Mouse (Mus musculus) CH12.LX (cell line): Measurements from ENCODE around the gene BC016579. TPM values are rescaled to one million over a fixed set of nuclear protein-coding genes. Genes with fewer than 3 reads are reported as not detected.

Source experiments
- DNase-seq: peaks from one replicate; pipeline ENCODE4 v3.0.0-alpha.2; 2013; ENCODE audit errors: extremely low read depth
- H3K27ac ChIP-seq: 2 replicates; pipeline ENCODE4 v1.5.1; 2012; ENCODE audit warnings: low read depth, mild to moderate bottlenecking, control low read depth, moderate library complexity; ENCODE audit not compliant: insufficient read depth
- H3K27me3 ChIP-seq: replicated peaks from 2 replicates; pipeline ENCODE3; 2012; ENCODE audit warnings: inconsistent platforms
- H3K36me3 ChIP-seq, 2 experiments: replicated peaks in 1 of 2; 2 replicates each; pipeline versions ENCODE3 to v1.6.1; 2012; ENCODE audit warnings: inconsistent platforms in 1 of 2, low read length in 1 of 2, mild to moderate bottlenecking in 1 of 2, mixed read lengths in 1 of 2, moderate library complexity in 1 of 2; ENCODE audit not compliant: control insufficient read depth in 1 of 2, insufficient read depth in 1 of 2
- H3K4me1 ChIP-seq, 2 experiments: 2 replicates each; pipeline ENCODE4 v1.6.1; 2012; ENCODE audit warnings: inconsistent platforms in 1 of 2, moderate library complexity in 1 of 2; ENCODE audit not compliant: insufficient read depth in 2 of 2, control insufficient read depth in 1 of 2
- H3K4me2 ChIP-seq: 2 replicates; pipeline ENCODE4 v1.6.1; 2012; ENCODE audit warnings: low read depth, mild to moderate bottlenecking, control low read depth; ENCODE audit not compliant: poor library complexity, insufficient read depth, severe bottlenecking
- H3K4me3 ChIP-seq, 3 experiments: fragments of 150-350 bp in 1 of 3; sonication (generic) in 1 of 3; replicated peaks in 1 of 3; 2 replicates each; pipeline versions ENCODE3 to v1.5.1; 2011 to 2012; ENCODE audit warnings: low read depth in 2 of 3, low read length in 2 of 3, mild to moderate bottlenecking in 2 of 3, moderate library complexity in 2 of 3, control low read depth in 1 of 3, improper control_type of control experiment in 1 of 3, inconsistent platforms in 1 of 3, mixed read lengths in 1 of 3; ENCODE audit not compliant: poor library complexity in 1 of 3
- H3K79me2 ChIP-seq: replicated peaks from 2 replicates; pipeline ENCODE4 v1.6.1; 2012; ENCODE audit warnings: mild to moderate bottlenecking, moderate library complexity; ENCODE audit not compliant: control insufficient read depth, poor library complexity, insufficient read depth, severe bottlenecking; ENCODE audit errors: extremely low read depth
- H3K9ac ChIP-seq: 2 replicates; pipeline ENCODE4 v1.6.1; 2012; ENCODE audit warnings: low read depth, mild to moderate bottlenecking, control low read depth, moderate library complexity; ENCODE audit not compliant: insufficient read depth
- H3K9me3 ChIP-seq: replicated peaks from 2 replicates; pipeline ENCODE3; 2012; ENCODE audit warnings: low read length, inconsistent platforms, mixed read lengths
- CHD1 ChIP-seq: IDR thresholded peaks from 2 replicates; pipeline ENCODE4 v1.6.1; 2012; ENCODE audit warnings: low read depth, low read length, improper control_type of control experiment, inconsistent platforms
- CHD2 ChIP-seq: IDR thresholded peaks from 2 replicates; pipeline ENCODE4 v1.6.1; 2011; ENCODE audit warnings: low read length, improper control_type of control experiment
- CTCF ChIP-seq, 2 experiments: IDR thresholded peaks in 1 of 2; conservative IDR thresholded peaks in 1 of 2; 2 replicates each; pipeline ENCODE4 v1.5.1; 2011 to 2012; ENCODE audit warnings: low read depth in 2 of 2, low read length in 2 of 2, improper control_type of control experiment in 1 of 2, inconsistent platforms in 1 of 2, mild to moderate bottlenecking in 1 of 2, moderate library complexity in 1 of 2
- E2F4 ChIP-seq: IDR thresholded peaks from 2 replicates; pipeline ENCODE4 v1.6.1; 2011; ENCODE audit warnings: low read depth, low read length, improper control_type of control experiment; ENCODE audit not compliant: insufficient replicate concordance
- ELF1 ChIP-seq: IDR thresholded peaks from 2 replicates; pipeline ENCODE4 v1.6.1; 2014; ENCODE audit warnings: low read depth, mild to moderate bottlenecking, inconsistent platforms, low read length, improper control_type of control experiment
- EP300 ChIP-seq: IDR thresholded peaks from 2 replicates; pipeline ENCODE4 v1.6.1; 2011; ENCODE audit warnings: low read length, improper control_type of control experiment
- HCFC1 ChIP-seq: IDR thresholded peaks from 2 replicates; pipeline ENCODE4 v1.6.1; 2012; ENCODE audit warnings: low read depth, mild to moderate bottlenecking, inconsistent platforms, low read length, improper control_type of control experiment
- JUND ChIP-seq: conservative IDR thresholded peaks from 2 replicates; pipeline ENCODE4 v1.6.1; 2011; ENCODE audit warnings: low read depth, low read length, improper control_type of control experiment
- KAT2A ChIP-seq: IDR thresholded peaks from 2 replicates; pipeline ENCODE4 v1.6.1; 2012; ENCODE audit warnings: low read length, improper control_type of control experiment, inconsistent platforms; ENCODE audit not compliant: insufficient replicate concordance
- MAFK ChIP-seq: IDR thresholded peaks from 2 replicates; pipeline ENCODE4 v1.6.1; 2011; ENCODE audit warnings: low read length, improper control_type of control experiment; ENCODE audit not compliant: insufficient replicate concordance
- POLR2AphosphoS2 ChIP-seq: IDR thresholded peaks from 2 replicates; pipeline ENCODE4 v1.6.1; 2011; ENCODE audit warnings: low read depth, low read length, improper control_type of control experiment
- RAD21 ChIP-seq: IDR thresholded peaks from 2 replicates; pipeline ENCODE4 v1.6.1; 2011; ENCODE audit warnings: low read depth, mild to moderate bottlenecking, low read length, improper control_type of control experiment, moderate library complexity
- RCOR1 ChIP-seq: conservative IDR thresholded peaks from 2 replicates; pipeline ENCODE4 v1.6.1; 2012; ENCODE audit warnings: low read depth, mild to moderate bottlenecking, inconsistent platforms, low read length, improper control_type of control experiment
- SIN3A ChIP-seq: IDR thresholded peaks from 2 replicates; pipeline ENCODE4 v1.6.1; 2012; ENCODE audit warnings: low read length, improper control_type of control experiment, inconsistent platforms
- SMC3 ChIP-seq: IDR thresholded peaks from 2 replicates; pipeline ENCODE4 v1.6.1; 2011; ENCODE audit warnings: low read depth, low read length, improper control_type of control experiment
- UBTF ChIP-seq: IDR thresholded peaks from 2 replicates; pipeline ENCODE4 v1.6.1; 2012; ENCODE audit warnings: low read depth, mild to moderate bottlenecking, inconsistent platforms, low read length, improper control_type of control experiment, moderate library complexity
- USF1 ChIP-seq: IDR thresholded peaks from 2 replicates; pipeline ENCODE4 v1.6.1; 2014; ENCODE audit warnings: low read depth, mild to moderate bottlenecking, inconsistent platforms, low read length, improper control_type of control experiment
- USF2 ChIP-seq: conservative IDR thresholded peaks from 2 replicates; pipeline ENCODE4 v1.6.1; 2011; ENCODE audit warnings: low read depth, low read length, improper control_type of control experiment
- ZMIZ1 ChIP-seq: IDR thresholded peaks from 2 replicates; pipeline ENCODE4 v1.6.1; 2012; ENCODE audit warnings: low read depth, mild to moderate bottlenecking, inconsistent platforms, low read length, improper control_type of control experiment
- dilution Hi-C: fragments of 300-500 bp; cut with MboI; formaldehyde crosslinking; loops from 2 replicates; pipeline ENCODE4 v1.14.3; 2020; ENCODE audit warnings: low sequenced_read_pairs; ENCODE audit not compliant: extremely low pct_unique_long_range_greater_than_20kb, extremely low pct_ligation_motif_present
- in situ Hi-C: fragments of 300-500 bp; cut with MboI; formaldehyde crosslinking; loops from 3 replicates; pipeline ENCODE4 v1.14.3; 2019; ENCODE audit warnings: low sequenced_read_pairs, low pct_ligation_motif_present, low pct_unique_long_range_greater_than_20kb, mixed read lengths
- polyA plus RNA-seq: library from polyadenylated mRNA; unstranded; fragments of >175 nt; gene quantifications from 2 replicates; pipeline ENCODE4 v1.2.1, GENCODE M21; 2012; ENCODE audit warnings: low read depth; ENCODE audit not compliant: insufficient read length
- total RNA-seq, 2 experiments: library from RNA; depleted of rRNA; stranded (reverse); fragments of 300-350 nt in 1 of 2; fragments of >200 nt in 1 of 2; gene quantifications; 2 replicates each; pipeline ENCODE4 v1.2.3; 2012 to 2014

The BC016579 gene
- total and polyA plus RNA-seq, 3 experiments, result not detected

DNA sequence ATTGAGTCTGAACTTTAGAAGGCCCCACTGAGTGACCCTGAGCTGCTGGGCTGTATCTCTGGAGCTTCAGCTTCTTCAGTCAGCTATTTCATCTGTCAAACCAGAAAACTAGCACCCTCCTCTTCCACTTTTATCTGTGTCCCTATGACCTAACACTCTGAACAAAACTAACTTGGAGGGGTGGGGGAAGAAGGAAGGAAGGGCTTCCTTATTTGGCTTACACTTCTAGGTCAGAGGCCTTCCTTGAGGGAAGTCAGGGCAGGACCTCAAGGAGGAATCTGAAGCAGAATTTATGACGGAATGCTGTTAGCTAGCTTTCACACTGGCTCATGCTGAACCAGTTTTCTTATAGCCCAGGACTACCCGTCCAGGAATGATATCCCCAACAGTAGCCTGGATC lies 2.4 kb downstream of the BC016579 start:
- Histone ChIP-seq H3K27me3 (no peaks in the 10 kb centered on the region), H3K27ac (no peak overlapping the region), H3K9me3 (no peaks in the 10 kb centered on the region), H3K79me2 (no peaks in the 10 kb centered on the region)
- dilution Hi-C loops, result no loop called here
- TF ChIP-seq UBTF (no peak), RAD21 (no peak)
- TF ChIP-seq, all 38 proteins: peak for 0
- Histone ChIP-seq H3K4me2 (no peak overlapping the region), H3K9ac (no peak overlapping the region), H3K36me3 (no peaks in the 10 kb centered on the region), H3K4me3 (no peak overlapping the region), H3K4me1 (peaks cover 6 to 21% of the 10 kb centered on the region in 2 experiments; a peak in 3 of 4 replicates)
- in situ Hi-C loops, result no loop called here
- no peak for DNase-seq

GRCm38 (mm10) chr16:45644380-45644779 lies 9.5 kb downstream of the BC016579 start:
- Histone ChIP-seq H3K9ac (no peak overlapping the region), H3K79me2 (no peaks in the 10 kb centered on the region), H3K36me3 (no peaks in the 10 kb centered on the region), H3K4me2 (no peak overlapping the region), H3K9me3 (peaks cover 2% of the 10 kb centered on the region), H3K4me3 (no peak overlapping the region), H3K4me1 (peaks cover 9 to 32% of the 10 kb centered on the region in 2 experiments; a peak in 3 of 4 replicates), H3K27me3 (no peaks in the 10 kb centered on the region), H3K27ac (no peak overlapping the region)
- in situ Hi-C loops, result loop anchor here (25.0 kb wide), 1 partner anchor 332 kb away; no protein-coding TSS in a partner anchor
- no peak for DNase-seq
- TF ChIP-seq JUND, result 0 out of 2 replicates have a peak, but pooled peaks have one; percentile 7
- TF ChIP-seq ELF1, result peak; percentile 36; the same call in 1 of the 2 replicates
- no peak for TF ChIP-seq CHD2
- dilution Hi-C loops, result no loop called here

DNA sequence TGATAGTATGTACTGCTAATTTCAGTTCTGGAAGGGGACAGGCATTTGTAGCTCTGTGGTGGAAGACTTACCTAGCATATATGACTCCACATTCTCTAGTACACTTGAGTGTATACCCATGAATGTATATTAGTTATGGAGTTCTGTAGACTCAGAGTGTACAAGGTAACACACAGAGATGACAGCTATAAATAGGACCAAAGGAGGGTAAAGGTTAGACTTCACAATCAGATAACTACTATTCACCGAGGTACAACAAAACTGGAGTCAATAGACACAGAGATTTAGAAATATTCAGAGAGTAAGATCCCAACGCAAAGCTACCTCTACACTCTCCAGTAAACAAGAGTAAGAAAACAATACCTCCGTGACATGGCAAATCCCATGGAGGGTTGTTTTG lies 9.9 kb downstream of the BC016579 start:
- Histone ChIP-seq H3K36me3 (no peaks in the 10 kb centered on the region), H3K4me2 (no peak overlapping the region), H3K79me2 (no peaks in the 10 kb centered on the region), H3K9me3 (peaks cover 2% of the 10 kb centered on the region), H3K9ac (no peak overlapping the region), H3K27me3 (no peaks in the 10 kb centered on the region), H3K4me3 (no peak overlapping the region), H3K27ac (no peak overlapping the region), H3K4me1 (peaks cover 9 to 32% of the 10 kb centered on the region in 2 experiments; a peak in 3 of 4 replicates)
- in situ Hi-C loops (loop anchor here (25.0 kb wide), 1 partner anchor 332 kb away; no protein-coding TSS in a partner anchor), dilution Hi-C loops (no loop called here)
- DNase-seq, result no peak
- no peak for TF ChIP-seq ZMIZ1
- no peak for TF ChIP-seq CHD1
- no peak for TF ChIP-seq USF2
- no peak for TF ChIP-seq ELF1
- TF ChIP-seq E2F4, result no peak
- TF ChIP-seq SMC3, result no peak
- no peak for TF ChIP-seq CHD2
- TF ChIP-seq CTCF (conservative IDR thresholded peaks at IDR 0.05 in 1 of 2, IDR thresholded peaks at IDR 0.05 in 1 of 2; ENCODE audit: low read depth in 2 of 2, low read length in 2 of 2), result no peak
- no peak for TF ChIP-seq USF1
- TF ChIP-seq POLR2AphosphoS2, result no peak
- TF ChIP-seq RCOR1, result no peak
- TF ChIP-seq RAD21, result no peak
- TF ChIP-seq EP300, result no peak
- no peak for TF ChIP-seq MAFK
- TF ChIP-seq KAT2A, result no peak
- no peak for TF ChIP-seq SIN3A
- no peak for TF ChIP-seq HCFC1
